Mouse (Mus musculus): ENCODE measurements around the gene Apoe. TPM values are rescaled to one million over a fixed set of nuclear protein-coding genes. Genes with fewer than 3 reads are reported as not detected.

Gene Apoe
- polyA plus RNA-seq (2015; fragmentation: Nextera tagmentation; extraction: Ambion mirVana) = 511 and 585 TPM in 2 replicates

GRCm38 (mm10) chr7:19698907-19699826, at the start of gene Apoe:
Gene Apoe (minus strand): TSS chr7:19699188.
- Histone ChIP-seq H3K4me3 (replicated peaks; ENCODE audit: low read depth, low read length) (peak within 1 kb of the TSS; percentile 27), H3K27me3 (ENCODE audit: insufficient read depth, low read length) (no peaks in the 10 kb centered on the region), H3K9ac (ENCODE audit: low read depth, low read length) (peak within 1 kb of the TSS; percentile 54), H3K4me1 (replicated peaks; ENCODE audit: insufficient read depth, low read length) (peaks cover 8% of the 10 kb centered on the region), H3K36me3 (ENCODE audit: insufficient read depth, low read length) (no peaks in the 10 kb centered on the region), H3K27ac (peak within 1 kb of the TSS; percentile 33), H3K9me3 (replicated peaks; ENCODE audit: low read length) (no peaks in the 10 kb centered on the region), H3K4me2 (ENCODE audit: low read length) (peak within 1 kb of the TSS; percentile 67)
- DNase-seq (ENCODE audit: low spot score) (peak; percentile 51), ATAC-seq (replicated peaks; ENCODE audit: low FRiP score, low read depth) (peak; percentile 16; the same call in 1 of the 2 replicates)
- WGBS = 4% methylated on average over 20 of the region's 20 CpGs
- TF ChIP-seq CTCF (IDR thresholded peaks at IDR 0.05; ENCODE audit: low read depth) = no peak

GRCm38 (mm10) chr7:19747420-19748218, 48.6 kb upstream of the Apoe start:
- Histone ChIP-seq H3K27ac (peak overlapping the region; percentile 89), H3K4me1 (replicated peaks; ENCODE audit: insufficient read depth, low read length) (peaks cover 33% of the 10 kb centered on the region), H3K9me3 (replicated peaks; ENCODE audit: low read length) (no peaks in the 10 kb centered on the region), H3K9ac (ENCODE audit: low read depth, low read length) (peak overlapping the region; percentile 82), H3K4me3 (replicated peaks; ENCODE audit: low read depth, low read length) (peak overlapping the region; percentile 87), H3K4me2 (ENCODE audit: low read length) (peak overlapping the region; percentile 67), H3K27me3 (ENCODE audit: insufficient read depth, low read length) (no peaks in the 10 kb centered on the region), H3K36me3 (ENCODE audit: insufficient read depth, low read length) (0 out of 2 replicates have a peak, but pooled peaks cover 5% of the 10 kb centered on the region)
- DNase-seq (ENCODE audit: low spot score) (no peak), ATAC-seq (replicated peaks; ENCODE audit: low FRiP score, low read depth) (no peak)
- WGBS = 5% methylated on average over 25 of the region's 25 CpGs
- TF ChIP-seq CTCF (IDR thresholded peaks at IDR 0.05; ENCODE audit: low read depth) = no peak

DNA sequence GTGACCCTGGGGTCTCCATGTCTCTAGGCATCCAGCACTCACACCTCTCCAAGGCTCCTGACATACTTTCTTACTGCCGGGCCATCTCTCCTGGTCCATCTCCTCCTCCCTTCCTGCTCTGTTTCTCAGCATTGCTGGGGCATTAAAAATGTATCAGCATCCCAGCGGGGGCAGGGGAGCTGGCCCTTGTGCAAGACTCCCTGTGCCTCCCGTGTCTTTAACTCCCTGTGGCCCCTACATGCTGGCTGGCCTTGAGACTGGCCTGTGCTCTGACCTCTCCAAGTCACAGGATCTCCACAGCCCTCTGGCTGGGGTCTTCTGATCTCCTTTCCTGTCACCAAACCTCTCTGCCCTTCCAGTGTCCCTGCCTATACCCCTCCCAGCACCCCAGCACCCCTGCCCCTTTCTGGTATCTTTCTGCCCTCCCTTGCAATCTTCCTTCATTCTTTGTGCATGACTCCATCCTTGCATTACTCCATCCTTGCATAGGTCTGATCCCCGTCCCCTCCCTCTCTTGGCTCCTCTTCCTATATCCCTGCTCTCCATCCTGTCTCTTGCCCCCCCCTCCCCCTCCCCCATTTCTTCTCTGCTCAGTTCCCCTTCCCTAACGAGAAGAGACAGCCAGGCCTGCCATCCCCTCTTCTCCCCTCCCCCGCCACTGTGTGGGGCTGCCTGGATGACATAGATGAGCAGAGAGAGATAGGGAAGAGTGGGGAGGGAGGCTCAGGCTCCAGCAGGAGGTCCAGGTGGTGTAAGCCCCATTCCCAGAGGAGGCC, 47.6 kb upstream of the Apoe start:
- no peak for DNase-seq (ENCODE audit: low spot score)
- Histone ChIP-seq H3K9ac (ENCODE audit: low read depth, low read length) (no peak overlapping the region), H3K27me3 (ENCODE audit: insufficient read depth, low read length) (no peaks in the 10 kb centered on the region), H3K27ac (peak overlapping the region; percentile 89), H3K36me3 (ENCODE audit: insufficient read depth, low read length) (0 out of 2 replicates have a peak, but pooled peaks cover 5% of the 10 kb centered on the region), H3K9me3 (replicated peaks; ENCODE audit: low read length) (no peaks in the 10 kb centered on the region), H3K4me3 (replicated peaks; ENCODE audit: low read depth, low read length) (peak overlapping the region; percentile 87), H3K4me2 (ENCODE audit: low read length) (peak overlapping the region; percentile 67), H3K4me1 (replicated peaks; ENCODE audit: insufficient read depth, low read length) (peaks cover 40% of the 10 kb centered on the region)
- WGBS = 20% methylated on average over 6 of the region's 6 CpGs
- TF ChIP-seq CTCF (IDR thresholded peaks at IDR 0.05; ENCODE audit: low read depth) = no peak
- ATAC-seq (replicated peaks; ENCODE audit: low FRiP score, low read depth) = no peak

DNA sequence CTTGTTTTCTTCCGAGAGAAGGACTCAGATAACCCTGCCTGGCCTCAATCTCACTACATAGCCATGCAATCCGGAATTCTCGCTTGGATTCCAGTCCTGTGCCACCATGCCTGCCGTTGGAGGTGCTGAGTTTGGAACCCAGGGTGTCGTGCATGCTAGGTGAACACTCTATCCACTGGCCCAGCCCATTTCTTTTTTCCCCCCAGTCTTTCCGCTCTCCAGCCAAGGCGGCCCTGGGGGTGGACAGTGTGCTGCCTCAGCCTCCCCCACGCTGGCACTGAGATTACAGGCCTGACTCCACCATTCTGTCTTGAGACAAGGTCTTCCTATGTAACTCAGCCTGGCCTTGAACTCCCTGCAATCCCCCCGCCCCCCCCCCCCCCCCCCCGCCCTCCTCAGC, 47.0 kb upstream of the Apoe start:
- H3K27ac ChIP-seq = no peak overlapping the region
- H3K9me3 ChIP-seq (replicated peaks; ENCODE audit: low read length) = no peaks in the 10 kb centered on the region
- H3K4me2 ChIP-seq (ENCODE audit: low read length) = no peak overlapping the region
- WGBS = 66% methylated on average over 8 of the region's 10 CpGs
- H3K4me3 ChIP-seq (replicated peaks; ENCODE audit: low read depth, low read length) = no peak overlapping the region
- DNase-seq (ENCODE audit: low spot score) = no peak
- TF ChIP-seq CTCF (IDR thresholded peaks at IDR 0.05; ENCODE audit: low read depth) = no peak
- no peak for ATAC-seq (replicated peaks; ENCODE audit: low FRiP score, low read depth)
- no peaks in the 10 kb centered on the region for H3K27me3 ChIP-seq (ENCODE audit: insufficient read depth, low read length)
- H3K9ac ChIP-seq (ENCODE audit: low read depth, low read length) = no peak overlapping the region
- H3K4me1 ChIP-seq (replicated peaks; ENCODE audit: insufficient read depth, low read length) = peaks cover 46% of the 10 kb centered on the region
- 0 out of 2 replicates have a peak, but pooled peaks cover 5% of the 10 kb centered on the region for H3K36me3 ChIP-seq (ENCODE audit: insufficient read depth, low read length)

- Histone ChIP-seq H3K27me3 (ENCODE audit: insufficient read depth, low read length) (no peaks in the 10 kb centered on the region), H3K4me2 (ENCODE audit: low read length) (peak overlapping the region; percentile 27; the same call in 1 of the 2 replicates), H3K27ac (peak overlapping the region; percentile 80), H3K9me3 (replicated peaks; ENCODE audit: low read length) (no peaks in the 10 kb centered on the region), H3K4me1 (replicated peaks; ENCODE audit: insufficient read depth, low read length) (peaks cover 42% of the 10 kb centered on the region), H3K9ac (ENCODE audit: low read depth, low read length) (peak overlapping the region; percentile 32; the same call in 1 of the 2 replicates), H3K36me3 (ENCODE audit: insufficient read depth, low read length) (0 out of 2 replicates have a peak, but pooled peaks cover 5% of the 10 kb centered on the region), H3K4me3 (replicated peaks; ENCODE audit: low read depth, low read length) (no peak overlapping the region)
- DNase-seq (ENCODE audit: low spot score) (peak; percentile 72), ATAC-seq (replicated peaks; ENCODE audit: low FRiP score, low read depth) (no peak; the same call in 1 of the 2 replicates)
- TF ChIP-seq CTCF (IDR thresholded peaks at IDR 0.05; ENCODE audit: low read depth) = no peak
- 29% methylated on average over 14 of the region's 14 CpGs for whole genome bisulfite sequencing
Measured at GRCm38 (mm10) chr7:19744590-19745385, 45.8 kb upstream of the Apoe start.
